Mouse (Mus musculus): ENCODE measurements around the gene Commd6.
"Not testable (repeated sequence)": the region's sequence is repeated elsewhere in the genome, so short reads cannot be mapped to it uniquely, and the experiment has no call there.

Gene Commd6

GRCm38 (mm10) chr14:101608519-101609368 lies 31.7 kb downstream of the Commd6 start, which contains the start of gene Tbc1d4:
Tbc1d4 (minus strand) TSS chr14:101609191.
- DNase-seq (ENCODE audit: low read depth, low spot score) = peak; percentile 75

DNA sequence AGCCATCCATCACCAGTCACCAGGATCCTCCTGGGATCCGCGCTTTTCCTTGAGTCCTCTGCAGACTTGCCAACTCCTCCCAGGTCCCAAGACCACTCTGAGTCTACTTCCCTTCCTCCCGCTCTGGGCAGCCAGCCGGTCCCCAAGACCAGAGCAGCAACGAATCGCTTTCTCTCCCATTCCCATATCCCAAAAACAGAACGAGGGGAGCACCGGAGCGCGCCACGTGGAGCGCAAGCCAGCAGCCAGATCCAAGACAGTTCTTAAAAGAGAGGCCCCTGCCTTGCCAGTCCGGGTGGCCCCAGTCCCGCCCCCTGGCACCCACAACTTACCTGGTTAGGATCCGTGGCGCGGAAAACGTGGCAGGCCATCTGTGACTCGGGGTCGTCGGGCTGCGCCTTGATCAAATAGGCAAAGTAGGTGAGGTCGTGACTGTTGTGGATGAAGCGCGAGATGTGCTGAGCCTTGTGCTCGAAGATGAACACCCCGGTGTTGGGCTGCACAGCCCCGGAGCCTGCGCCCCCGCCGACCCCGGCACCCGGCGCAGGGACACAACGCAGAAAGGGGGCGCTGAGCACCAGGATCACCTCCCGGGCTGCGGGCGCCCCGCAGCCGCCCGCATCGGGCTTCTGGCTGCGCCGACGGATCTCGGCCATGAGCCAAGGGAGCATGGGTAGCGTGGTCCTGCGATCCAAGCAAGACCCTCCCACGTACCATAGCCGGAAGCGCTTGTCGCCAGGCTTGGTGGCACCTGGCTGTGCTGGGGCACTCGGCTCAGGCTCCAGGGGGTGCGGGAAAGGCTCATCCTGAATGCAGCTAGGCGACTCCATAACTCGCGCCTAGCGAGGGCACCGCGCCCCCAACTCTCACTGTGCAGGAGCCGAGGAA lies 32.6 kb downstream of the Commd6 start:
- peak; percentile 43 for DNase-seq (ENCODE audit: low read depth, low spot score)

- peak; percentile 11 for DNase-seq (ENCODE audit: low read depth, low spot score)
These were observed 34.6 kb downstream of the Commd6 start for GRCm38 (mm10) chr14:101605843-101606242.

DNA sequence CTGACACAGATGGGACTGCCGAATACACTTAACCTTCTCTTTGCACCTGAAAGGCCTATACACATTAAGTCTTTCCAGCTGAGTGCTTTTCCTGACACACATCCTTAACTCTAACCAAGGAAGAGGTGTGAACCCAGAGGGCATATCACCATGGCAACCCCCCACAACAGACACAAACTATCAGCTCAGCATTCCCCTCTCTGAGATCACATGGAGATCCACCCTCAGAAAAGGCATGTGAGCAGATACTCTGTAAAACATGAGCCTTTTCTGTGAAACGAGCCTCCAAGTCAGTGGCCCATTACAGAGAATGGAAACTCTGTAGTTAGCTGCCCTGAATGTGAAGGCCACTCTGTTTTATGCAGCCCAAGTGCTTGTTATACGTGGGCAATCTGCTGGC lies 37.6 kb downstream of the Commd6 start:
- peak; percentile 27 for DNase-seq (ENCODE audit: low read depth, low spot score)

- DNase-seq (ENCODE audit: low read depth, low spot score) = no peak
These were observed 43.3 kb downstream of the Commd6 start for GRCm38 (mm10) chr14:101597096-101597715.

GRCm38 (mm10) chr14:101596691-101597090 lies 43.8 kb downstream of the Commd6 start:
- DNase-seq (ENCODE audit: low read depth, low spot score) = no peak

GRCm38 (mm10) chr14:101595301-101596080 lies 45.0 kb downstream of the Commd6 start:
- DNase-seq (ENCODE audit: low read depth, low spot score) = no peak

DNA sequence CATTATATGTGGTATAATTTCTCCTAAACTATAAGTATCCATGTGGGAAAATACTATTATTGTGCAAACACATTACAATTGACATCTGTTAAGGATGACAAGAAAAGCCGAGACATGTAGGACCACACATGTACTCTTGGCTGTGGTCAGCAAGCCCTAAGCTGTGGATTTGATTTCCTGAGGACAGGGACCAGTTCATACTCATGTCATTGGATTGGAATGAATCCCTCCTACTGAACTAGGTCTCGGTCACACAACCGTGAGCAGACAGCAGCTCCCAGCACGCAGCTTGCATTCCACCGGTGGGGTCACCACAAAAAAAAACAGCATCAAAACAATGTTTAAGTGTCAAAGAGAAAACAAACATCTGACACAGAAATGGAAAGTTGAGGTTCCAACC lies 46.5 kb downstream of the Commd6 start:
- no peak for DNase-seq (ENCODE audit: low read depth, low spot score)

DNA sequence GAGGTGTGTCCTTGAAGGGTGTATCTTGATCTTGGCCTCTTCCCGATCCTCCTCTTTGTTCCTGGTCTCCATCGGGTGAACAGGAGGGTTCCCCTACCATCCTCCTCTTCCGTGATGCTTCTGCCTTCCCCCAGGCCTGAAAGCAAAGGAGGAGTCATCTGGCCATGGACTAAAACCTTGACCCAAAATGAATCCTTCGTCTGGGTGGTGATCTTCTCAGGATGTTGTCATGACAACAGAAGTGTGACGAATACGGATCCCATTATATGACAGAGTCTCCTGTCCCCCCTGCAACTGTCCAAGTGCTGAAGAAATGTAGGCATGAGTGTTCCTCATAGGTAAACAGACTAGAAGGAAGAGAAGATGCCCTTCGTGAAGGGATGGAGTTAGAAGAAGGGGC lies 47.1 kb downstream of the Commd6 start:
- DNase-seq (ENCODE audit: low read depth, low spot score) = no peak

GRCm38 (mm10) chr14:101591101-101591500 lies 49.4 kb downstream of the Commd6 start:
- DNase-seq (ENCODE audit: low read depth, low spot score) = no peak

DNA sequence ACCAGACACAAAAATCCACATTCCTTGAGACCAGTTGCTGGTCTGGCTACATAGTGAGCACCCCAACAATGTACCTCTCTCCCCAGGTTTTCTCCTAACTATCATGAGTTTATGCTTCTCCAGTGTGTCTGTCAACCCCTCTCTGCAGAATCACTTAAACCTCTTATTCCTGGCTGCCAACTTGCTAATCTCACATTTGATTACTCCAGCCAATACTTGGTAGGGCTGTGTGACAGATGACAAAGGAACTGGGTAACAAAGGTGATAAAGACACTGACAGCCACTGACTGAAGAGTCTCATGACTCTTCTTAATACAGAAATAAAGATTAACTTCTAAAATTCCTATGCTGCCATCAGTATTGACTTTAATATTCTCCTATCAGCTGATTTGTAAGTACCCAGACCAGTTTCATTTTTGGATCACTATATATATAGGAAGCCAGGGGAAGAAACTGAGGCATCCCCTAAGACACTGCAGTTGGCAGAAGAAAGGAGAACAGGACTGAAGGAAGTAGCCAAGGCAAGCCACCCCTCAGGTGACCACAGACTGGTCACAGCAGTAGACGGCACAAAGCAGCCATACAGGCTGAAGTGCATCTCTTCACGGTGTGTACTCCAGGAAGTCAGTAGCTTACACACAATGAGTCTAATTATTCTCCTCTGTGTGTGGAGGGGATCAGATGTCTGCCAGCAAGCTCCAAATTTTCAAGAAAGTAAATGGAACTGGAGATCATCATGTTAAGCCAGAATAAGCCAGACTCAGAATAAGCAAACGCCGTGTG lies 52.1 kb downstream of the Commd6 start:
- not testable (repeated sequence) for DNase-seq (ENCODE audit: low read depth, low spot score)

- DNase-seq (ENCODE audit: low read depth, low spot score) = not testable (repeated sequence)
These were observed 53.0 kb downstream of the Commd6 start for GRCm38 (mm10) chr14:101587366-101588040.

DNA sequence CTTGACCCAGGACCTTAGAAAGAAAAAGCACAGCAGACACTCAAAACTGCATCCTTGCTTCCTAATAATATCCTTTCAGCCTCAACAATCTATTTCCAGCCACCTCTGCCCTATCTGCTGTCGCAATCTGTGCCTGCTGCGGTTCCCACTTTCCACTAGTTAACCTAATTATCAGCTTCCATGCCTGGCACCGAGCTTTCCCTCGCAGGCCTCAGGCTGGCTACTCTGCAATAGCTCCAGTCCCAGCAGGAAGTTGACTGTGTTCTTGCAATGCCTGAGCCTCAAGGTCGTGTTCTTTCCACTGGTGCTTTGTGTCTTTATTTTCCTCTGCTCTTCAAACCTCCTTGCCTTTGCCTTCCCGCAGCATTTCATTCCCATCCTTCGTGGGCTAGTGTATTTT lies 54.4 kb downstream of the Commd6 start:
- no peak for DNase-seq (ENCODE audit: low read depth, low spot score)

All from ES-CJ7 (cell line).